Mouse (Mus musculus) c-Kit-positive CD71-positive TER-119-negative erythroid progenitor cells, embryonic 14.5 days (primary cell): ENCODE measurements around the gene Gm20388.
"Not testable (repeated sequence)": the region's sequence is repeated elsewhere in the genome, so short reads cannot be mapped to it uniquely, and the experiment has no call there.

Experiments
- DNase-seq: peaks from one replicate; pipeline ENCODE4 v3.0.0-alpha.2; 2013; ENCODE audit warnings: low read depth

Gm20388 gene

DNA sequence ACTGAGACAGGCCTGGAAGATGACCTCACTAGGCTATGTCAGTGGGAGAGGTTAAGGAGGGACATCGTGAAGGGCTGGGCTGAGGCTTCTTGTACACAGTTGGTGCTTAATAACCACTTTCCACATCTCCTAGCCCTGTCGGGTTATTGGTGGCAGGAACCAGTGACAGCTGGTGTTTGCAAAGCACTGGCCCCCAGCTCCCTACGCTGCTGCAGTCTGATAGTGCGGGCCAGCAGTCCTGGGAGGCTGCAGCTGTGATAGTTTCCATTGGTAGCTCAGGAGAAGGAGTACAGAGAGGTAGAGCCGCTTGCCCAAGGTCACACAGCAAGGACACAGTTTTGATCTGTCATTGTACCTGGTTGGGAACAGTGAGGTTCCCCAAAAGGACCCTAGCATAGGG, 2391.2 kb downstream of the Gm20388 start:
- no peak for DNase-seq

DNA sequence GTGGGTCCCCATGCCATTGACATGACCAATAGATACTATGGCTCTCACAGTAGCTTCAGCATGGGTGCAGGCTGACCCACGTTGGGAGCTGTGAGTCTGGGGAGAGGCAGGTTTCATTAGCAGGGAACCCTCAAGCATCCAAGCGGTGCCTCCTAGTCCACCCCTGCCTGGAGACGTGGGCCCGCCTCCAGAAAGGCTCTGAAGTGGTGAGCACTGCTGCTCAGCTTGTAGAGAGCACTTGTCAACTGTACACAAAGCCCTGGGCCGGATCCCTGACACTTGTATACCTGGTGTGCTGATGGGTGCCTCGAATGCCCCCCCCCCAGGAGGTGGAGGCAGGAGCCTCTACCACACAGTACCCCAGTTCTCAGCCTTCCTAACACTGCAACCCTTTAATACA, 2392.8 kb downstream of the Gm20388 start:
- no peak for DNase-seq

DNA sequence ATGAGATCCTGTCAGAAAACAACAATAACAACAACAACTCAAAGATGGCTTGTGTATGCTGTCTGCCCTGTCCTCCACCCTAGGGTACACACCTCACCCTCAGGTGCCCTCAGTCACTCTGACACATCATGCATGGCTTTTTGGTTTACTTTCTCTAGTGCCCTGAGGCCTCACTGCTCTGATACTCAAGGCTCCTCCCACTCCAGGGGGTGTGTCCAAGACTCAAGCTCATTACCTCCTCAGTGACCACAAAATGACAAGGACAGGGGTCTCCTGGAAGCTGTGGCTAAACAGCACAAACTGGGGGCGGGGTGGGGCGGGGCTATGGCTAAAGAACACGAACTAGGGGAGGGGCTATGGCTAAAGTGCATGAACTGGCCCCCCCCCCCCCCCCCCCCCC, 2393.4 kb downstream of the Gm20388 start:
- DNase-seq: no peak

DNA sequence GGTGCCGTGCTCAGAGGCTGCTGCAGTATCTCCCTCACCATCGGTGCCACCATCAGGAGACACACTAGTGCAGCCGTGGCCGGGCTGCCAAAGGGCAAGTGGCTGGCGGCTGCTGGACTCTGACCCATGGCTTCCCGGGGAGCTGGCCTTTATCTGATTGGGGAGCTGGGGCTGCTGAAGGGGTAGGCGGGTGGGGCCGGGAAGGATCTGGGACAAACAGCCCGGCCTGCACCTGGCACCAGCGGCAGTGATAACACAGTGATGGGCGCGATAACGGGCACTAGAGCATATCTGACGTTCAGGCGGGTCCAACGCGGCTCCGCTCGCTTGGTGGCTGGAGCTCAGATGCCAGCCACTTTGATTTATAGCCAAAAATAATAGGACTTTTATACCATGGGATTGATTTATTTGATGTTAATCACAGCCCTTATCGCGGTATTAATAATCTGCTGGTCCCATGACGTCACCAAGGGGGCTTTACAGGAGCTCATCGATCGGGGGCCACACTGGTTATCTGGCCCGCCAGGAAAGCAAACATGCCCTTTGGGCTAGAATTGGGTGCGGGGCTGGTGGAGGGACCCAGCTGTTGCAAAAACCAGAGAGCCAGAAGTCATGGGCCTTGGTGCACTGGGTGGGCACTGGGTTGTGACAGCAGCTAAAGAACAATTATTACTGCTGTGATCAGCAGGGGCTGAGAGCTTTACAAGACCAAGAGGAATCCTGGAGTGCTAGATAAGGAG, 2396.2 kb downstream of the Gm20388 start:
- DNase-seq: no peak

DNA sequence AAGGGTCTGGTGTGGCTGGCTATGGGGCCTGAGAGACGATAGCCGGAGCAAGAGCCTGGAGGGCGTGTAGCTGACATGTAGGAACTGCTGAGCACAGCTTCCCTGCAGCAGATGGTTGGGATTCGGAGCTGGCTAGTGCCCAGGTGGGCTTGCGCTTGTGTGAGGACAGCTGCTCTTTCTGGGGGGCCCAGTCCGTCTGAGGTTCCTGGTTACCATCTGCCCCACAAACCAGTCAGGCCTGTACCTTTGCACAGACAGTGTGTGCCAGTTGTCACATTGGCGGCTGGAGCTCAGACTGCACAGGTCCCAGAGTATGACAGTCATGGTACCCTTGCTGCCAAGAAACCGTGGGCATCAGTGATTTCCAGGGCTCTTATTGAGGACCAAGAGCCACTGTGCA, 2397.2 kb downstream of the Gm20388 start:
- no peak for DNase-seq

DNA sequence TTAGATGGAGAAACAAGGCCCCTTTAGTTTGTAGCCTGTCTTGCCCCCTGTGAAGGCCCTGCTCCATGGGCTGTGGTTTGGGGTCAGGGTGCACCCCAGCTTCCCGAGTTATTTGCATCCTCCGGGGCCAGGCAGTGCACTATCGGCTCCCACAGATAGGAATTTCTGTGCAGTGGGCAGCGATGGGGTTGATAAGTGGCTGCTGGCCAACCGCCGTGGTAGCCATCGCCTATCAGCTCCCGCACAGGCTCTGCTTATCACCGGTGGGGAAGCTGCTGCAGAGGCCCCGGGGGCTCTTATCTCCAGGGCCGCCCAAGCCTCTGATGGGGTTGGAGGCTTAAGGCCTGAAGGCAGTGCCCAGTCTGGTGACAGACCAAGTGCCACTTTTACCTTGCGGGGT, 2398.6 kb downstream of the Gm20388 start:
- DNase-seq: peak; percentile 78

DNA sequence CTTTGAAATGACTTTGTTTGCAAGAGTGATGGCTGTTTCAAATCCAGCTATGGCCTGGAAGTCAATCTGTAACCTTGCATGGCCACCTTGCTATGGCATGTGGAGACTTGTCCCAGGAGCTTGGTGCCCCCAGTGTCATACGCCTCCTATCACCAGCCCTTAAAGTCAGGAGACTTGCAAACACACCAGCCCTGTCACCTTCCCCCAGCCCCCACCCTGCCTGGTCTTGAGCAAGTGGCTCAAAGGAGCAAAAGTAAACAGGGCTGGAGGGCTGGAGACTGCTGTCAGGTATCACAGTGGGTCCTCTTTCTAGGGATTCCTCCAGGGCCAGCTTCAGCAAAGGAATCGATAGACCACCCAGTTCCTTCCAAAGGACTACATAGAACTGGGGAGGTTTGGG, 2400.5 kb downstream of the Gm20388 start:
- DNase-seq: no peak

DNA sequence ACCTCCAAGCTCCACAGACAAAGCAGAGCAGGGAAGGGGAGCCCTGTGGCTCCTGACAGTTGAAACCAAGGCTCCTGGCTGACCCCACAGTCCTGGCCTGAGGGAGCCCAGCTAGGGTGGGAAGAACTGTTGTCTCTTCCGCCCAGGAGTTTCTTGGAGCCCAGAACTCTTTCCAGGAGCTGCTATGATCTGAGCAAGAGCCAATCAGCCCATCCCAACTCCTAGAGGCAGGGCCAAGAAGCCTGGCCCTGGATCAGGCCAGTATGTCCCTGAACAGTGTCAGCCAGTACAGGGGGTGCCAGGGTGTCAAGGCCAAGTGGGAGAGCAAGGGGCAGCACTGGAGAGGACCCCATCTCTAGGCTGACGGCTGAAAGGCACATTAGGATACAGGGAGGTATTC, 2401.9 kb downstream of the Gm20388 start:
- no peak for DNase-seq

DNA sequence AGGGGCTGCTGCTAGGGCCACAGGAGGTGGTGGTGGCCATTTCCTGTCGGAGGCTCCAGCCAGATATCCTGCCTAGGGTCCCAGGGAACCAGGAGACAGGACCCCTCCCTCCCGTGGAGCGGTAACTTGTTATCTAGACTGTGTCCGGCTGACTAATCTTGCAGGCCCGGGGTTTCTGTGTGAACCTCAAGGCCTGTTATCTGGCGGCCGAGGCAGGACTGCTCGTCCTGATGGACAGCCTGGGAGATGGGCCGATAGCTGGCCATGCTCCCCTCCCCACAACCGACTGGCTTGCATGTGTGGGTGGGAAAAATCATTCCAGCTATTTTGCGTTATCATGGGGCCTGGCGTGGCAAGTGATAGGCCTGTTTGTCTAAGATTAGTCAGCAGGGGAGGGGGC, 2402.7 kb downstream of the Gm20388 start:
- no peak for DNase-seq

DNA sequence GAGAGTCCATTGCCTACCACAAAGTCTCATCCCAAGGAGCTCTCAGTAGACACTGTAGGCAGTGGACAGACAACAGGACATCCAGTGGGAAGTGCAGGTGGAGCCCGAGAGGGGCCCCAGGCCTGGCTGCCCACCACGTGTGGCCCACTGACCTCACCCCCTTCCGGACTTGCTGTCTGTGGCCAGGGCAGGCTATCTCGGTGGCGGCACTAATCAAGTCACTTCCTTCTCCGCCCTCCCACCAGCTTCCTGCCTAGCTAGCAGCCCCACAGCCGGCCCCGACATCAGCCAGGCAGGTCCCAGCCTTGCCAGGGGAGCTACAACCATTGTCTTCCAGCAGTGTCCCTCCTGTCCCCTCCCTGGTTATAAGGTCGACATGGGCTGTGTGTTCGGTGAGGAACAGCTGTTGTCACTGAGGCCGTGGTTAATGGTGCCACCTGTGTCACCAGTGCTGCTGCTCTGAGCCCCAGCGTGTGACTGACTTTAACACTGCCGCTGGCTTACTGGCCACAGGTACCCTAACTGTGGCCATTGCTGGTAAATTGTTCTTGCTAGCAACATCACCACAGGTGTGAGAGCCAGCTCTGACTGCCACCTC, 2404.4 kb downstream of the Gm20388 start:
- no peak for DNase-seq

DNA sequence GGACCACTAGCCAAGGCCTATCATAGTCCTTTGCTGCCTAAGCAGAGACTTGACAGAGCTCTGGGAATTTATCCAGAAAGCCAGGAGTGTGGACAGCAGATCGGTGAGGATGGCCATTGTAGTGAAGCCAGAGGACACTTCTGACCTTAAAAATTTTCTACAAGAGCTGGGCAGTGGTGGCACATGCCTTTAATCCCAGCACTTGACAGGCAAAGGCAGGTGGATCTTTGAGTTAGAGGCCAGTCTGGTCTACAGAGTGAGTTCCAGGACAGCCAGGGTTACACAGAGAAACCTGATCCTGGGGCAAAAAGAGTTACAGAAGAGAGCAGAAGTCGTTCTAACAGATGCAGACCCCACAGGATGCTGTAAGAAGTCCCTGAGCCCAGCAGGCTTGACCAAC, 2405.8 kb downstream of the Gm20388 start:
- no peak for DNase-seq

DNA sequence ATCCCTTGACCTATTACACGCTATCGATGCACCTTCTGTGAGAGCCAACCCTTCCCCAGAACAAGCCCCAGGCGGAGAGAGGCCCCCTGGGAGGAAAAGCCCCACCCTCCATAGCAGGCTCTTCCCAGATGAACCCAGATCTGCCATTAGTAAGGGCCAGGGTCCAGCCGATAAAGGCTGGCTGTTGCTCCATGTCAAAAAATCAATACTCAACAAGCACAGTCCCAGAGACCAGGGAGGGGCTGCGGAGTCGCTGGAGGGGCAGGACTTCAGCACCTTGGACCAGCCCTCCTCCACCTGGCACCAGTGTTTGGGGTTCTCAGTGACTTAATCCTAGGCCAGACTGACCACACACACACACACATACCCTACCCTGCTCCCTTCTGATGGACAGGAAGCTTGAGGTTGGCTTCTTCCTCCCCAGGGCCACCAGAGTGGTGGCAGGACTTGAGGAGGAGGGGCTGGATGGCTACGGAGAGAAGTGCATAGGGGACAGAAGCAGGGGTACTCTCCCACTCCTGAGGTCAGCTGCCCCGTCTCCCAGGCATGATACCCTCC, 2407.4 kb downstream of the Gm20388 start:
- no peak for DNase-seq

DNA sequence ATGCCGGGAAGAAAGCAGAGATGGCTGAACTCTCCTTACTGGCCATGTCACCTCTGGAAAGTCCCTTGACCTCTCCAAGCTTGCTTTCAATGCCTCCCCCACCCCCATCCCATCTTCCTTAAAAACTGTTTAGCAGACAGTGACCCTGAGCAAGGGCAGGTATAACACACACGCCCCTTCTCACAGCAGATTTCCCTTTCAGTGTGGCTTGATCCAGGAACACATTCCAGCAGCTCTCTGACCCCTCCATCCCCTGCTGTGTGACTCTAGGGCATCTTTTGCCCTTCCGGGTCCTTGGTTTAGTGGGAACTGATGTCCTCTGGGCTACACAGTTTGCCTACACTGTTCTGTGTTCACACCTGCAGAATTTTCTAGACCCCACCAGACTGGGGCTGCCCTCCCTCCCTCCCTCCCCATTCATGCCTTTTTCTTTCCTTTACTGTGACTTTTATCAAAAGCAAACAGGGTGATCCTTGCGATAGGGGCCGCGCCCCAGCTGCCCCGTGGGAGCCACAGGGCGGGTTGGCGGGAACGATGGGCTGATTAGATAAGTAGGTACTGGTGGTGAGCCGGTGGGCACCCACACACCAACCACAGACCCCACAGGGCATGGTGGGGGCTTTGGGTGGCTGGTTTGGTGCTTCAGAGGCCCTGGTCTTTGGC, 2408.5 kb downstream of the Gm20388 start:
- no peak for DNase-seq

DNA sequence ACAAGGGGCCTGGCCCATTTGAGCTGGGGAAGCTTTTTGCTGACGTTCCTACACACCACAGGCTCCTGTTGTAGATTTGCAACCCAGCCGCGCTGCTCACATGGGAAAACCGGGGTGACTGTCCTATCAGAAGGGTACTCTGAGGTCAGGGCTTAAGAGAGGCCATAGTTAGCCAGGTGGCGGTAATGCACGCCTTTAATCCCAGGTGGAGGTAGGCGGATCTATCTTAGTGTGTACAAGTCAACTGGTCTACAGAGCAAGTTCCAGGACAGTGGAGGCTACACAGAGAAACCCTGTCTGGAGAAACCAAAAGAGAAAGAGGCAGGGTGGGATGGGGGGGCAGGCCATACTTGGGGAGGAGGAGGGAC, 2409.1 kb downstream of the Gm20388 start:
- no peak for DNase-seq

DNA sequence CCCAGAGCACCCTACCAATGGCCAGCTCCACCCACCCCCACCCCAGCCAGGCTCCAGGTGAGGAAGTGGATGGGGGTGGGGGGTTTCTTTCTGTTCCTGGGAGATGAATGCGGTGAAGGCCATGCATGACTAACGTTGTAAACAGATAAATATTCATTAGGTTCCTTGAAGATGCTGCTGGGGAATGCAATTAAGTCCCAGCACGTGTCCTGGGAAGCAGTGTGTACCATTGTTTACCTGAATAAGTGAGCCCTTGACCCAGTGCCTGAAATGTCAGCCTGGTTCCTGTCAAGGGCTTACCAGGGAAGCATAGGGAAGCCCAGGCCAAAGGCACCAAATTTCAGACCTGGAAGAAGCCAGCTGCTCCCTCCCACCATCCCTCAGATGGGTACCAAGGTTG, 2409.9 kb downstream of the Gm20388 start:
- no peak for DNase-seq

DNA sequence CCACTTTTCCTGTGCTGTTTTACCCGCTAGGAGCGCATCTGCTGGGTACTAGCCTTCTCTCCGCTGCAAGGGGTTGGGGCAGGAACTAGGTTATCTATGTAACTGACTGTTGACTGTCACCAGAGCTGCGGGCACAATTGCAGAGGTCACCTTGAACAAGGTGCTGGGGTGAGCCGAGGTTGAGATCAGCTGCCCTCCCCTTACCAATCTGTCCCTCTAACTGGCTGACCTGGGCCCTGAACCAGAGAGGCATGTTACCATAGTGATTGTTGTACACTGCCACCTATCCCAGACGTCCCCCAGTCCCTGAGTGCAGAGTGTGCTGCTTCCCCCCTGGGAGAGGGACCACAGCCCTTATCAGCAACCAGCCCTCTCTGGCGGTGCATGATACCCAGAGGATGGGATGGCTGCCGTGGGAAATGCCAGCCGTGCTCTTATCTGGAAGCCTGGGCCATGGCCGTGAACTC, 2410.8 kb downstream of the Gm20388 start:
- DNase-seq: peak; percentile 96

DNA sequence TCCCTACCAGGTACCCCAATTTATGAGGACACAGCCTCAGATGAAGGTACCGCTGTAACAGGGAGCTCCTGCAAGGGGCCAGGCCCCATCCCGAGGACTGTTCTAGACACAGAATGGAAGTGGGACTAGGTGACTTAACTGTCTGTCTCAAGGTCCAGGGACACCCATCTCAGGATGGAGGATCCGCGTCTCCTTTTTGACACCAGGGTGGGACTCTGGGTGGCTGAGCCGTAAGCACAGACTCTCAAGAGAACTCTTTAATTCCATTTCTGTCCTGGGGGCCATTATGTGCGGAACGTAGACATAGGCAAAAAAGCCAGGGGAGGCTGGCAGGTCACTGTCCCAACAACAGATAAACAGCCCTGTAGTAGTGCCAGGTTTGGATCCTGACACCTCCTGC, 2411.5 kb downstream of the Gm20388 start:
- no peak for DNase-seq

DNA sequence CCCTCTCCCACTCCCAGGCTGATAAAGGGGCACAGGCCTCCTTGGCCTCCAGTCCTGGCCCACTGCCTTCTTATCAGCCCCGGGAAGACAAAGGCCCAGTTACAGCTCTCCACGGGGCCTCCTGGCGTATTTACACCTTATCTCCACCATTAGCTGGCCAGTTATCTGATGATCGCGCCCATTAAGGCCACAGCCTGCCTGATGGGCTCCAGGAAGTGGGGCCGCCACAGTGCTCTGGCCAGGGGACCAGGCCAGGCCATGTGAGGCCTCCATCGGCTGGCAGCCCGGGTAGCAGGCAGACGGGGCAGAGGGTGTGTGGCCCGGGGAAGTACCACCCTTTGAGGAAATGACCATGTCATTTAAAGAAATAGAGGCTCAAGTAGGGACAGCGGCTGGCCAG, 2412.2 kb downstream of the Gm20388 start:
- DNase-seq: no peak

DNA sequence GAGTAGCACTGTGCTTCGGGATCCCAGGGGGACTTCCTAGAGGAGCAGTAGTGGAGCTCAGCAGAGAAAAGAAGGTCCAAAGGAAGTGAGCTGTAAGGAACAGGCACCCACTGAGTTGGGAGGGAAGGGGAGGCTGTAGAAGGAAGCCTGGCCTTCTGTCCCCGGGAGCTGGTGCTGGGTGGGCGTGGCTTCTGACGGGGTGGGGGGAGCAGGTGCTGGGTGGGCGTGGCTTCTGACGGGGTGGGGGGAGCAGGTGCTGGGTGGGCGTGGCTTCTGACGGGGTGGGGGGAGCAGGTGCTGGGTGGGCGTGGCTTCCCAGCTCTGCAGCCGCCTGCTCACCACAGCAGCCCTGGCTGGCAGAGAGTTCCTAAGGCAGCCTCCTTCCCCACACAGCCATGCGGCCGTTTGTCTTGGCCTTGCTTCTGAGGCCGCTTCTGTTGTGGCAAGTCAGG, 2413.3 kb downstream of the Gm20388 start:
- DNase-seq: not testable (repeated sequence)

DNA sequence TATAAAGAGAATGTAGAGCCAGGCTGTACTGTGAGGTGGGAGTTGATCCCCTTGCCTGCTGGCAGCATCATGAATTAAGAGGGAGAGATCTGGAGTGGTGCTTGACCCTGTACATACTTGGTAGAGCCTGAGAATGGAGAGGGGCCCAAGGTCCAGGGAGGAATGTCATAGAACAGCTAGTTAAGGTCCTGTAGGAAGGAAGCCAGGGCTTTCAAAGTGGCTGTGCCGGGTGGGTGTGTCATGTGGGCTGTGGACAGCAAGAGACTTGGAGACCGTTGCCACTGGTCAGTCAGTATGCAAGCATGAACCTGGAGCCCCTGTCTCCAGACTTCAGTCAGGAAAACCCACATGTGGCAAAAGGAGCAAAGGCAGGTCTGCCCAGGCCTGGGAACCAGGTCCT, 2414.6 kb downstream of the Gm20388 start:
- DNase-seq: no peak

DNA sequence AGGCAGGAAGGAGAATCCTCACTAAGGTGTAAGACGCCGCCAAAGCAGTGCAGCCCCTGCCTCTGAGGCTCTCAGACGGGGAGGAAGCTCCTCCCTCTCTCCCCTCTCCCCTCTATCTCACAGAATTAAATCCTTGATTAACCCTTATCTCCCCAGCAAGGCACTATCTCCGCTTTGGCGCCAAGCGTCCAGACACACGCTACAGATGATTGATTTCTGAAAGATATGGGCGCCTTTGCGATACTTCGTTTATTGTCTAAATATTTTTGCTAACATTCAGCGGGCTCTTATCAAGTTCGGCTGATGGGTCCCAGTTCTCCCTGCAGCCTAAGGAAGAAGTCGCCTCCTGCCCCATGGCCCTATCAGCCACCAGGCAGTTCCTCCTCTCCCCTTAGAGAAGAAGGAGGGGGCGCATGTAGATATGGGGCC, 2415.5 kb downstream of the Gm20388 start:
- DNase-seq: no peak

DNA sequence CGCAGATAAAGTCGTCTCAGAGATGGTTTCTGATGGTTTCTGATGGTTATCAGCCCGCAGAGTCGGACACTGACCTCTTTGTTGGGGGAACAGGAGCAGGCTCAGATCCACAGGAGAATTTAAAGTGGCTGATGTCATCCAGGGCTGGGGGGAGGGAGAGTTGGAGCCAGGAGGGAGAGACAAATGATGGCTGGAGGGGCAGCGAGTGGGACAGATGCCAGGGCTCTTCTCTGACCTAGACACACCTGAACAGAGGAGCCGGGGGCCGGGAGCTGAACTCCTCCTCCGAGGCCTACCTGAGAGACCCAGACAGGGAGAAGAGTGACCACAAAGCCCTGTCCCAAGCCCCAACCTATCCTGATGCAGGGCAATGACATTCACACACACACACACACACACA, 2418.4 kb downstream of the Gm20388 start:
- no peak for DNase-seq
